Mouse (Mus musculus): Measurements from ENCODE around the gene Nt5m. TPM values are rescaled to one million over a fixed set of nuclear protein-coding genes. Genes with fewer than 3 reads are reported as not detected.

Gene Nt5m
- polyA plus RNA-seq, 1 experiment from 2014 or later, result 25.7 TPM

DNA sequence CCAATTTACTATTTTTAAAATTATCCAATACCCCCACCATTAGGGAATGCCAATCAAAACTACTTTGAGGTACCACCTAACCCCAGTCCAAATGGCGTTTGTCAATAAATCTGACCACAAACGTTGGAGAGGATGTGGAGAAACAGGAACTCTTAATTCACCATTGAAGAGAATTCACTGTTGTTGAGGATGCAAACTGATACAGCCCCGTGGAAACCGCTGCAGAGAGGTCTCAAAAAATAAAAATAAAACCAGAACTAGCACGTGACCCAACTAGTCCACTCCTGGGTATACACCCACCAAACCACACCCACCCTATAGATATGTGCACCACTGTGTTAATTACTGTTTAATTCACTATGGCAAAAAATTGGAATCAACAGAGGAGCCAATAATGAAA lies 81.1 kb downstream of the Nt5m start:
- TF ChIP-seq EP300 (IDR thresholded peaks at IDR 0.05) (no peak), CTCF (IDR thresholded peaks at IDR 0.05) (no peak)
- DNase-seq (ENCODE audit: low spot score) (no peak), ATAC-seq (no peak)
- Histone ChIP-seq H3K4me2 (replicated peaks; ENCODE audit: low read depth, low read length) (no peak overlapping the region), H3K4me3 (ENCODE audit: low read depth, low read length) (no peak overlapping the region), H3K4me1 (ENCODE audit: insufficient read depth, low read depth, low read length) (peaks cover 3% of the 10 kb centered on the region; the same call in 1 of the 2 replicates), H3K27me3 (replicated peaks; ENCODE audit: insufficient read depth, low read length) (no peaks in the 10 kb centered on the region), H3K27ac (ENCODE audit: low read length) (no peak overlapping the region), H3K9ac (replicated peaks; ENCODE audit: low read depth) (no peak overlapping the region), H3K36me3 (ENCODE audit: insufficient read depth, low read length) (no peaks in the 10 kb centered on the region), H3K9me3 (ENCODE audit: low read length) (no peaks in the 10 kb centered on the region)
- 64% methylated on average over 5 of the region's 5 CpGs for WGBS

DNA sequence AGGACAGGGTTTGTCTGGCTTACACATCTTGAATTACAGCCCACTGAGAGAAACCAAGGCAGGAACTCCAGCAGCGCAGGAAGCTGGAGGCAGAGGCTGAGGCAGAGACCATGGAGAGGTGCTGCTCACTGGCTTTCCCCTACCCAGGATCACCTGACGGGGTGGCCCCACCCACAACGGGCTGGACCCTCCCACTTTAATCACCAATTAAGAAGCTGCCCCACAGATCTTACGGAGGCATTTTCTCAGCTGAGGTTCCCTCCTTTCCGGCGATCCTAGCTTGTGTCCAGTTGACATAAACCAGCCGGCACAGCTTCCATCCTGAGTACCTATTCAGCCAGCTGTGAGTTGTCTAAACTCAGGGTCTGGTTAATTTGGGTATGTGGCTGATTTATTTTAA lies 82.0 kb downstream of the Nt5m start:
- TF ChIP-seq EP300 (IDR thresholded peaks at IDR 0.05) (no peak), CTCF (IDR thresholded peaks at IDR 0.05) (no peak)
- ATAC-seq (peak; percentile 70), DNase-seq (ENCODE audit: low spot score) (peak; percentile 68)
- no peaks in the 10 kb centered on the region for H3K36me3 ChIP-seq (ENCODE audit: insufficient read depth, low read length)
- H3K27me3 ChIP-seq (replicated peaks; ENCODE audit: insufficient read depth, low read length), result no peaks in the 10 kb centered on the region
- H3K4me1 ChIP-seq (ENCODE audit: insufficient read depth, low read depth, low read length), result peaks cover 3% of the 10 kb centered on the region; the same call in 1 of the 2 replicates
- no peak overlapping the region for H3K4me3 ChIP-seq (ENCODE audit: low read depth, low read length)
- WGBS, result 19% methylated on average over 7 of the region's 7 CpGs
- H3K9me3 ChIP-seq (ENCODE audit: low read length), result no peaks in the 10 kb centered on the region
- no peak overlapping the region for H3K9ac ChIP-seq (replicated peaks; ENCODE audit: low read depth)
- no peak overlapping the region for H3K27ac ChIP-seq (ENCODE audit: low read length)
- peak overlapping the region; percentile 12; the same call in 1 of the 2 replicates for H3K4me2 ChIP-seq (replicated peaks; ENCODE audit: low read depth, low read length)

DNA sequence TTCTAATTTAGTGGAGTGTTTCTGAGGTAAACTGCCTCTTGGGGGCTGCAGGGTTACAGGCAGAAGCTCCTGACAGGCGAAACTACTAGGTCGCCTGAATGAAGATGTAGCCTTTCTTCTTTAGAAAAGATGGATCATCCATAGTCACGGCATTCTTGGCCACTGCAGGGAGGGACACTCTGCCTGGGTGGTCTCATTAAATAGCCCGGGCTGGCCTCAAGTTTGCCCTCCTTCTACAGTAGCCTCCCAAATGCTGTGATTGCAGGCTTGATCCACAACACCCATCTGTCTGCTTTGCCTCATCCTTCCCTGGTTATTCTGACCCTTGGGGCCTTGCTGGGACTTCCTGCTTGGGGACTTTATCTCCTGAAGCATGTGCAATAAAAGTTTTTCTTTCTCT lies 90.8 kb downstream of the Nt5m start:
- Histone ChIP-seq H3K27me3 (replicated peaks; ENCODE audit: insufficient read depth, low read length) (no peaks in the 10 kb centered on the region), H3K9ac (replicated peaks; ENCODE audit: low read depth) (no peak overlapping the region), H3K4me2 (replicated peaks; ENCODE audit: low read depth, low read length) (no peak overlapping the region), H3K9me3 (ENCODE audit: low read length) (no peaks in the 10 kb centered on the region), H3K27ac (ENCODE audit: low read length) (no peak overlapping the region), H3K4me3 (ENCODE audit: low read depth, low read length) (no peak overlapping the region), H3K36me3 (ENCODE audit: insufficient read depth, low read length) (no peaks in the 10 kb centered on the region), H3K4me1 (ENCODE audit: insufficient read depth, low read depth, low read length) (no peaks in the 10 kb centered on the region)
- ATAC-seq (no peak), DNase-seq (ENCODE audit: low spot score) (no peak)
- TF ChIP-seq EP300 (IDR thresholded peaks at IDR 0.05), result no peak
- no peak for TF ChIP-seq CTCF (IDR thresholded peaks at IDR 0.05)
- 47% methylated on average over 4 of the region's 4 CpGs for WGBS

Other genes starting within 250 kb of the Nt5m start
- not detected in 2 replicates for gene Olfr223, start 246.2 kb upstream of the Nt5m start, polyA plus RNA-seq (2015; fragmentation: Nextera tagmentation; extraction: Ambion mirVana)
- 88.0 and 114 TPM in 2 replicates for gene Mprip, start 178.1 kb upstream of the Nt5m start, polyA plus RNA-seq (2015; fragmentation: Nextera tagmentation; extraction: Ambion mirVana)
- gene Pld6, start 51.8 kb upstream of the Nt5m start, polyA plus RNA-seq (2015; fragmentation: Nextera tagmentation; extraction: Ambion mirVana), result 2.9 and 7.3 TPM in 2 replicates
- gene Flcn, start 29.4 kb upstream of the Nt5m start, polyA plus RNA-seq (2015; fragmentation: Nextera tagmentation; extraction: Ambion mirVana), result 55.8 and 57.4 TPM in 2 replicates
- 94.2 and 95.6 TPM in 2 replicates for gene Cops3, start 391 bp downstream of the Nt5m start, polyA plus RNA-seq (2015; fragmentation: Nextera tagmentation; extraction: Ambion mirVana)
- gene Med9, start 108.8 kb downstream of the Nt5m start, polyA plus RNA-seq (2015; fragmentation: Nextera tagmentation; extraction: Ambion mirVana), result 29.0 and 31.3 TPM in 2 replicates
- 3.3 and 4.0 TPM in 2 replicates for gene Rasd1, start 125.5 kb downstream of the Nt5m start, polyA plus RNA-seq (2015; fragmentation: Nextera tagmentation; extraction: Ambion mirVana)
- 5.0 and 6.0 TPM in 2 replicates for gene Pemt, start 207.0 kb downstream of the Nt5m start, polyA plus RNA-seq (2015; fragmentation: Nextera tagmentation; extraction: Ambion mirVana)

All from lung, postnatal 0 days (tissue).